Mouse (Mus musculus) heart, adult 2 months (tissue): ENCODE measurements around the gene Cysrt1. TPM values are rescaled to one million over a fixed set of nuclear protein-coding genes. Genes with fewer than 3 reads are reported as not detected.

Experiments used
- DNase-seq, 2 experiments: peaks; one replicate each; pipeline ENCODE4 v3.0.0; 2021
- H3K27ac ChIP-seq: fragments of 200-600 bp; 2 replicates; pipeline ENCODE4 v1.8.1; 2022
- H3K27me3 ChIP-seq: fragments of 200-500 bp; 2 replicates; pipeline ENCODE4 v1.6.1; 2012; ENCODE audit warnings: mild to moderate bottlenecking, low read length, inconsistent platforms, mixed read lengths; ENCODE audit not compliant: control insufficient read depth, insufficient read depth
- H3K36me3 ChIP-seq: fragments of 200-500 bp; 2 replicates; pipeline ENCODE4 v1.6.1; 2012; ENCODE audit warnings: low read length, inconsistent platforms; ENCODE audit not compliant: control insufficient read depth, insufficient read depth
- H3K4me1 ChIP-seq: fragments of 200-500 bp; 2 replicates; pipeline ENCODE4 v1.6.1; 2011; ENCODE audit warnings: low read length; ENCODE audit not compliant: control insufficient read depth, insufficient read depth
- H3K4me3 ChIP-seq: fragments of 200-600 bp; 2 replicates; pipeline ENCODE4 v1.8.1; 2022
- H3K79me2 ChIP-seq: fragments of 200-500 bp; replicated peaks from 2 replicates; pipeline ENCODE4 v1.6.1; 2012; ENCODE audit warnings: mild to moderate bottlenecking, inconsistent platforms, low read length, moderate library complexity, mixed read lengths; ENCODE audit not compliant: control insufficient read depth, insufficient read depth
- H3K9ac ChIP-seq: fragments of 200-500 bp; 2 replicates; pipeline ENCODE4 v1.6.1; 2012; ENCODE audit warnings: low read depth, mild to moderate bottlenecking, control low read depth, inconsistent platforms, low read length, mixed read lengths
- CTCF ChIP-seq: fragments of 200-600 bp; IDR thresholded peaks from 2 replicates; pipeline ENCODE4 v1.8.1; 2022; ENCODE audit warnings: antibody characterized with exemption, mild to moderate bottlenecking, moderate library complexity
- EP300 ChIP-seq: fragments of 200-500 bp; IDR thresholded peaks from 2 replicates; pipeline ENCODE4 v1.6.1; 2011; ENCODE audit warnings: low read depth, low read length, control low read depth; ENCODE audit not compliant: insufficient read depth
- POLR2A ChIP-seq: fragments of 200-500 bp; IDR thresholded peaks from 2 replicates; pipeline ENCODE4 v1.6.1; 2011; ENCODE audit warnings: mild to moderate bottlenecking, low read depth, low read length, control low read depth; ENCODE audit not compliant: insufficient read depth
- WGBS: fragments of 180-500 bp; shearing (Covaris S2); methylation state at CpG from one replicate; pipeline ENCODE4 v1.1.7; 2018; 5-methylcytosine and 5-hydroxymethylcytosine counted together
- intact Hi-C: fragments of 180-260 bp; cut with DNase I; formaldehyde crosslinking; loops from one replicate; pipeline ENCODE4 v1.15.1; 2025
- polyA plus RNA-seq: library from polyadenylated mRNA; depleted of rRNA; stranded (reverse); fragments of >200 nt; gene quantifications from 2 replicates; pipeline ENCODE4 v1.2.3, GENCODE M21; 2012
- total RNA-seq, 2 experiments: library from RNA; stranded (reverse); gene quantifications; 2 replicates each; pipeline ENCODE4 v1.2.3; 2021

Cysrt1 gene
- total and polyA plus RNA-seq, 3 experiments: not detected

GRCm38 (mm10) chr2:25267241-25267640 lies 25.0 kb upstream of the Cysrt1 start:
- DNase-seq: no peak
- Histone ChIP-seq H3K9ac (0 out of 2 replicates have a peak overlapping the region, but pooled peaks have one; percentile 10), H3K4me3 (no peak overlapping the region), H3K36me3 (no peaks in the 10 kb centered on the region), H3K4me1 (peaks cover 23% of the 10 kb centered on the region), H3K27ac (peak overlapping the region; percentile 67), H3K27me3 (no peaks in the 10 kb centered on the region), H3K79me2 (no peaks in the 10 kb centered on the region)
- TF ChIP-seq EP300 (no peak), CTCF (no peak), POLR2A (no peak)
- intact Hi-C loops: loop anchor here (2.0 kb wide), 1 partner anchor 72 kb away; no protein-coding TSS in a partner anchor

GRCm38 (mm10) chr2:25266720-25267119 lies 24.5 kb upstream of the Cysrt1 start:
- H3K4me1 ChIP-seq: peaks cover 23% of the 10 kb centered on the region
- no peaks in the 10 kb centered on the region for H3K36me3 ChIP-seq
- WGBS: 16% methylated on average over 2 of the region's 2 CpGs
- DNase-seq: peak; percentile 55 to 67
- TF ChIP-seq POLR2A (no peak), EP300 (no peak), CTCF (no peak)
- H3K79me2 ChIP-seq: no peaks in the 10 kb centered on the region
- no peak overlapping the region for H3K9ac ChIP-seq
- H3K27me3 ChIP-seq: no peaks in the 10 kb centered on the region
- peak overlapping the region; percentile 67 for H3K27ac ChIP-seq
- no peak overlapping the region for H3K4me3 ChIP-seq
- intact Hi-C loops: loop anchor here (2.0 kb wide), 1 partner anchor 72 kb away; no protein-coding TSS in a partner anchor

- TF ChIP-seq EP300 (peak; percentile 74), POLR2A (no peak)
- peak; percentile 61 to 66 for DNase-seq
- intact Hi-C loops: loop anchor here (2.0 kb wide), 1 partner anchor 71 kb away; no protein-coding TSS in a partner anchor
- Histone ChIP-seq H3K9ac (no peak overlapping the region), H3K4me1 (peaks cover 20% of the 10 kb centered on the region), H3K4me3 (peak overlapping the region; percentile 22; the same call in 1 of the 2 replicates), H3K27me3 (no peaks in the 10 kb centered on the region), H3K27ac (peak overlapping the region; percentile 67), H3K79me2 (no peaks in the 10 kb centered on the region), H3K36me3 (no peaks in the 10 kb centered on the region)
- WGBS: 43% methylated on average over 6 of the region's 6 CpGs
These were observed 23.8 kb upstream of the Cysrt1 start for GRCm38 (mm10) chr2:25265897-25266656.

GRCm38 (mm10) chr2:25264851-25265250 lies 22.6 kb upstream of the Cysrt1 start:
- Histone ChIP-seq H3K27ac (peak overlapping the region; percentile 67), H3K27me3 (no peaks in the 10 kb centered on the region), H3K4me1 (peaks cover 20% of the 10 kb centered on the region), H3K4me3 (no peak overlapping the region), H3K79me2 (no peaks in the 10 kb centered on the region), H3K36me3 (no peaks in the 10 kb centered on the region), H3K9ac (no peak overlapping the region)
- TF ChIP-seq EP300 (no peak), POLR2A (no peak), CTCF (no peak)
- WGBS: 59% methylated on average over 3 of the region's 3 CpGs
- intact Hi-C loops: no loop called here
- DNase-seq: no peak

GRCm38 (mm10) chr2:25264286-25264660 lies 22.0 kb upstream of the Cysrt1 start:
- 80% methylated on average over 5 of the region's 5 CpGs for WGBS
- TF ChIP-seq EP300 (no peak), POLR2A (no peak), CTCF (no peak)
- Histone ChIP-seq H3K4me3 (no peak overlapping the region), H3K27ac (no peak overlapping the region; the same call in 1 of the 2 replicates), H3K36me3 (no peaks in the 10 kb centered on the region), H3K79me2 (no peaks in the 10 kb centered on the region), H3K9ac (no peak overlapping the region), H3K27me3 (no peaks in the 10 kb centered on the region), H3K4me1 (peaks cover 20% of the 10 kb centered on the region)
- intact Hi-C loops: no loop called here
- no peak for DNase-seq

GRCm38 (mm10) chr2:25263623-25264285 lies 21.5 kb upstream of the Cysrt1 start:
- Histone ChIP-seq H3K36me3 (no peaks in the 10 kb centered on the region), H3K4me3 (peak overlapping the region; percentile 96), H3K79me2 (no peaks in the 10 kb centered on the region), H3K27me3 (no peaks in the 10 kb centered on the region), H3K9ac (peak overlapping the region; percentile 79), H3K27ac (peak overlapping the region; percentile 63; the same call in 1 of the 2 replicates), H3K4me1 (peaks cover 20% of the 10 kb centered on the region)
- no peak for TF ChIP-seq CTCF
- no peak for TF ChIP-seq EP300
- no peak for TF ChIP-seq POLR2A
- intact Hi-C loops: no loop called here
- DNase-seq: no peak
- WGBS: 43% methylated on average over 12 of the region's 12 CpGs
